Comparison of ENCODE assay signal across 9 mouse cellular contexts in genomic region chr2:158109516-158109915, GRCm38 (mm10). TPM values are rescaled to one million over a fixed set of nuclear protein-coding genes. Genes with fewer than 3 reads are reported as not detected.
DNase-seq lines count a peak whose midpoint lies in the region; ATAC-seq and TF ChIP-seq lines count a peak whose summit lies in the region.
"Had no signal": no experiment of that assay in that cellular context is flagged by ENCODE, and none has a peak within 500 bp of the region (broad histone marks: within the 10 kb centered on the region; RNA-seq: fewer than 3 reads in every experiment).

No protein-coding gene starts in this region.

- DNase-seq in heart, adult 9 months (ENCODE audit: low spot score in 2 of 2) = no peak
- DNase-seq in MN1 (ENCODE audit: low spot score) = peak; percentile 16
- peak; percentile 71 for DNase-seq in intestine, embryonic 14.5 days (ENCODE audit: low spot score)
- DNase-seq in liver, postnatal 0 days = no peak
- no peak for DNase-seq in cerebellum, adult 9-10 months
- no peak for DNase-seq in frontal cortex, postnatal 14 days (ENCODE audit: low spot score in 2 of 2)
- no peak for DNase-seq in layer of hippocampus, adult 18-20 months (ENCODE audit: low spot score in 2 of 2)

- no peaks in the 10 kb centered on the region for H3K9me3 ChIP-seq in heart, embryonic 11.5 days (replicated peaks; ENCODE audit: control insufficient read depth, low read length)
- no peaks in the 10 kb centered on the region for H3K9me3 ChIP-seq in intestine, embryonic 14.5 days (ENCODE audit: control insufficient read depth, low read length)
- no peaks in the 10 kb centered on the region for H3K9me3 ChIP-seq in liver, postnatal 0 days (ENCODE audit: low read length)

- ATAC-seq in heart, embryonic 11.5 days (replicated peaks; ENCODE audit: insufficient number of reproducible peaks, low FRiP score, low TSS enrichment) = no peak
- ATAC-seq in intestine, embryonic 14.5 days (replicated peaks; ENCODE audit: low FRiP score, low TSS enrichment, low read depth) = no peak
- no peak for ATAC-seq in liver, postnatal 0 days

- H3K36me3 ChIP-seq in heart, embryonic 11.5 days (ENCODE audit: control insufficient read depth, insufficient read depth, low read length) = no peaks in the 10 kb centered on the region
- no peaks in the 10 kb centered on the region for H3K36me3 ChIP-seq in intestine, embryonic 14.5 days (ENCODE audit: control insufficient read depth, insufficient read depth, low read length)
- H3K36me3 ChIP-seq in liver, postnatal 0 days (replicated peaks; ENCODE audit: insufficient read depth, low read length) = no peaks in the 10 kb centered on the region

- H3K27ac ChIP-seq in heart, embryonic 11.5 days (ENCODE audit: low read depth, low read length) = 0 out of 2 replicates have a peak overlapping the region, but pooled peaks have one; percentile 11
- peak overlapping the region; percentile 96 for H3K27ac ChIP-seq in intestine, embryonic 14.5 days (ENCODE audit: low read depth)
- H3K27ac ChIP-seq in liver, postnatal 0 days (ENCODE audit: low read depth) = 0 out of 2 replicates have a peak overlapping the region, but pooled peaks have one; percentile 29

- no peak overlapping the region for H3K9ac ChIP-seq in heart, embryonic 11.5 days (ENCODE audit: low read depth, low read length)
- H3K9ac ChIP-seq in intestine, embryonic 14.5 days (ENCODE audit: low read length) = 0 out of 2 replicates have a peak overlapping the region, but pooled peaks have one; percentile 13
- peak overlapping the region; percentile 26; the same call in 1 of the 2 replicates for H3K9ac ChIP-seq in liver, postnatal 0 days (replicated peaks)

- 40% methylated on average over 8 of the region's 8 CpGs for WGBS in heart, embryonic 11.5 days (ENCODE audit: insufficient replicate concordance)
- WGBS in intestine, embryonic 14.5 days = 10% methylated on average over 8 of the region's 8 CpGs
- 26% methylated on average over 8 of the region's 8 CpGs for WGBS in liver, postnatal 0 days (ENCODE audit: insufficient replicate concordance)

- TF ChIP-seq CTCF in liver, postnatal 0 days (IDR thresholded peaks at IDR 0.05; ENCODE audit: low read depth) = no peak

- no peak overlapping the region for H3K4me2 ChIP-seq in heart, embryonic 11.5 days
- no peak overlapping the region for H3K4me2 ChIP-seq in intestine, embryonic 14.5 days (ENCODE audit: low read length)
- no peak overlapping the region for H3K4me2 ChIP-seq in liver, postnatal 0 days (ENCODE audit: low read depth, low read length)
- H3K4me2 ChIP-seq: midbrain, embryonic 11.5 days had no signal

- no peak for TF ChIP-seq EP300 in liver, postnatal 0 days (IDR thresholded peaks at IDR 0.05; ENCODE audit: low read depth)

- H3K4me3 ChIP-seq in heart, embryonic 11.5 days (ENCODE audit: low read depth, low read length) = no peak overlapping the region
- no peak overlapping the region for H3K4me3 ChIP-seq in intestine, embryonic 14.5 days (ENCODE audit: low read depth, low read length)
- H3K4me3 ChIP-seq in liver, postnatal 0 days (ENCODE audit: low read depth, low read length) = no peak overlapping the region

- H3K4me1 ChIP-seq in heart, embryonic 11.5 days (ENCODE audit: control insufficient read depth, insufficient read depth, low read length) = peaks cover 25% of the 10 kb centered on the region
- H3K4me1 ChIP-seq in intestine, embryonic 14.5 days (replicated peaks; ENCODE audit: control insufficient read depth, insufficient read depth, low read length) = peaks cover 42% of the 10 kb centered on the region
- peaks cover 27% of the 10 kb centered on the region for H3K4me1 ChIP-seq in liver, postnatal 0 days (ENCODE audit: insufficient read depth)

- no peaks in the 10 kb centered on the region for H3K27me3 ChIP-seq in heart, embryonic 11.5 days (ENCODE audit: control insufficient read depth, insufficient read depth, low read length)
- no peaks in the 10 kb centered on the region for H3K27me3 ChIP-seq in intestine, embryonic 14.5 days (replicated peaks; ENCODE audit: control insufficient read depth, insufficient read depth, low read length)
- no peaks in the 10 kb centered on the region for H3K27me3 ChIP-seq in liver, postnatal 0 days (ENCODE audit: insufficient read depth, low read length)

RNA-seq across cellular contexts. Expression of gene Tgm2, which starts 36.7 kb away (rescaled TPM):
- polyA plus RNA-seq in heart, embryonic 11.5 days (2014; fragmentation: Nextera tagmentation; extraction: Ambion mirVana) = 129 and 130 TPM in 2 replicates
- polyA plus RNA-seq in intestine, embryonic 14.5 days (2014; fragmentation: Nextera tagmentation; extraction: Ambion mirVana) = 54.4 and 59.7 TPM in 2 replicates
- 44.4 and 59.7 TPM in 2 replicates for polyA plus RNA-seq in liver, postnatal 0 days (2015; fragmentation: Nextera tagmentation; extraction: Ambion mirVana)
- 10 to 100 TPM; 11.0 to 11.1 TPM for total RNA-seq in layer of hippocampus, adult 18-20 months (2021)

Comparison
In these comparisons a context has a peak if more than half of its experiments do, and no peak if none do; other contexts are left out.
1. H3K27ac ChIP-seq: peak in every context shown above with its lines; median percentile 96 in intestine, embryonic 14.5 days; 29 in liver, postnatal 0 days; 11 in heart, embryonic 11.5 days.
2. DNase-seq: peak in MN1 (single experiment) and intestine, embryonic 14.5 days (single experiment); none in heart, adult 9 months (0 of 2), liver, postnatal 0 days (single experiment), cerebellum, adult 9-10 months (single experiment), frontal cortex, postnatal 14 days (0 of 2) and layer of hippocampus, adult 18-20 months (0 of 2).